Mouse (Mus musculus) intestine, postnatal 0 days (tissue): ENCODE data around the gene Cyp2d22. TPM values are rescaled to one million over a fixed set of nuclear protein-coding genes. Genes with fewer than 3 reads are reported as not detected.

ENCODE experiments used
- ATAC-seq: fragments of 200-750 bp; cut with Nextera tagmentation; 2 replicates; pipeline ENCODE4 v1.8.0; 2017; ENCODE audit warnings: mild to moderate bottlenecking, moderate TSS enrichment, moderate library complexity
- H3K27ac ChIP-seq: fragments of 300-500 bp; sonication (generic); 2 replicates; pipeline ENCODE4 v1.5.1; 2014; ENCODE audit warnings: mild to moderate bottlenecking, low read depth, low read length, moderate library complexity
- H3K27me3 ChIP-seq: fragments of 300-500 bp; sonication (generic); replicated peaks from 2 replicates; pipeline ENCODE4 v1.6.1; 2014; ENCODE audit warnings: low read length, mixed read lengths; ENCODE audit not compliant: control insufficient read depth, insufficient read depth
- H3K36me3 ChIP-seq: fragments of 300-500 bp; sonication (generic); 2 replicates; pipeline ENCODE4 v1.6.1; 2014; ENCODE audit warnings: mild to moderate bottlenecking, moderate library complexity; ENCODE audit not compliant: control insufficient read depth, insufficient read depth
- H3K4me1 ChIP-seq: fragments of 300-500 bp; sonication (generic); replicated peaks from 2 replicates; pipeline ENCODE4 v1.6.1; 2014; ENCODE audit warnings: antibody characterized with exemption, low read length, mixed read lengths; ENCODE audit not compliant: control insufficient read depth, insufficient read depth
- H3K4me2 ChIP-seq: fragments of 300-500 bp; sonication (generic); replicated peaks from 2 replicates; pipeline ENCODE4 v1.6.1; 2014; ENCODE audit warnings: low read depth, mild to moderate bottlenecking, moderate library complexity
- H3K4me3 ChIP-seq: fragments of 300-500 bp; sonication (generic); 2 replicates; pipeline ENCODE4 v1.5.1; 2014; ENCODE audit warnings: low read depth, low read length
- H3K9ac ChIP-seq: fragments of 300-500 bp; sonication (generic); 2 replicates; pipeline ENCODE4 v1.6.1; 2014; ENCODE audit warnings: mild to moderate bottlenecking, low read depth, low read length
- H3K9me3 ChIP-seq: fragments of 300-500 bp; sonication (generic); 2 replicates; pipeline ENCODE4 v1.6.1; 2016; ENCODE audit warnings: mixed run types; ENCODE audit not compliant: control insufficient read depth
- CTCF ChIP-seq: sonication (generic); IDR thresholded peaks from 2 replicates; pipeline ENCODE4 v1.5.1; 2016; ENCODE audit warnings: low read depth, mild to moderate bottlenecking, control low read depth, antibody characterized with exemption, moderate library complexity
- WGBS: fragments of 180-500 bp; shearing (Covaris S2); extraction: QIAGEN DNeasy Blood & Tissue Kit; methylation state at CpG from one replicate; pipeline ENCODE4 v1.1.7; 2014; 5-methylcytosine and 5-hydroxymethylcytosine counted together
- polyA plus RNA-seq: library from polyadenylated mRNA; unstranded; fragments of >200 nt; fragmentation: Nextera tagmentation; extraction: Ambion mirVana; gene quantifications from 2 replicates; pipeline ENCODE4 v1.2.1, GENCODE M21; 2015

Gene Cyp2d22
- polyA plus RNA-seq, 1 experiment from 2014 or later, result 5.7 TPM

GRCm38 (mm10) chr15:82347303-82347676 is 32.8 kb downstream of the Cyp2d22 start:
- H3K9ac ChIP-seq, result peak overlapping the region; percentile 57; the same call in 1 of the 2 replicates
- H3K27ac ChIP-seq, result peak overlapping the region; percentile 87
- no peak for ATAC-seq
- TF ChIP-seq CTCF, result no peak
- peaks cover 35% of the 10 kb centered on the region for H3K36me3 ChIP-seq
- peak overlapping the region; percentile 60 for H3K4me3 ChIP-seq
- whole genome bisulfite sequencing, result 61% methylated on average over 4 of the region's 4 CpGs
- H3K9me3 ChIP-seq, result no peaks in the 10 kb centered on the region
- H3K27me3 ChIP-seq, result no peaks in the 10 kb centered on the region
- peaks cover 26% of the 10 kb centered on the region for H3K4me1 ChIP-seq
- peak overlapping the region; percentile 67 for H3K4me2 ChIP-seq

GRCm38 (mm10) chr15:82346580-82347302 is 33.3 kb downstream of the Cyp2d22 start:
- peaks cover 35% of the 10 kb centered on the region for H3K36me3 ChIP-seq
- H3K4me1 ChIP-seq, result peaks cover 29% of the 10 kb centered on the region
- H3K27ac ChIP-seq, result peak overlapping the region; percentile 87
- ATAC-seq, result no peak
- H3K4me2 ChIP-seq, result peak overlapping the region; percentile 67
- TF ChIP-seq CTCF, result peak; percentile 48
- peak overlapping the region; percentile 57; the same call in 1 of the 2 replicates for H3K9ac ChIP-seq
- no peaks in the 10 kb centered on the region for H3K27me3 ChIP-seq
- peak overlapping the region; percentile 60 for H3K4me3 ChIP-seq
- H3K9me3 ChIP-seq, result no peaks in the 10 kb centered on the region
- 27% methylated on average over 14 of the region's 14 CpGs for WGBS

GRCm38 (mm10) chr15:82345820-82346470 is 34.1 kb downstream of the Cyp2d22 start:
- peak; percentile 96 for ATAC-seq
- H3K4me2 ChIP-seq, result peak overlapping the region; percentile 67

GRCm38 (mm10) chr15:82344971-82345370 is 35.1 kb downstream of the Cyp2d22 start:
- no peak for ATAC-seq
- no peak for TF ChIP-seq CTCF
- Histone ChIP-seq H3K9me3 (no peaks in the 10 kb centered on the region), H3K27ac (no peak overlapping the region), H3K4me3 (no peak overlapping the region), H3K27me3 (no peaks in the 10 kb centered on the region), H3K4me1 (peaks cover 25% of the 10 kb centered on the region), H3K4me2 (no peak overlapping the region), H3K36me3 (peaks cover 24% of the 10 kb centered on the region), H3K9ac (no peak overlapping the region)
- 81% methylated on average over 6 of the region's 6 CpGs for WGBS

More at GRCm38 (mm10) chr15:82345820-82346470, 34.1 kb downstream of the Cyp2d22 start:
- peaks cover 30% of the 10 kb centered on the region for H3K4me1 ChIP-seq
- peaks cover 33% of the 10 kb centered on the region for H3K36me3 ChIP-seq
- H3K27ac ChIP-seq, result peak overlapping the region; percentile 87
- peak overlapping the region; percentile 57 for H3K9ac ChIP-seq
- under 1% methylated on average over 51 of the region's 51 CpGs for WGBS
- TF ChIP-seq CTCF, result no peak; the same call in 1 of the 2 replicates
- peak overlapping the region; percentile 60 for H3K4me3 ChIP-seq
- H3K9me3 ChIP-seq, result no peaks in the 10 kb centered on the region
- no peaks in the 10 kb centered on the region for H3K27me3 ChIP-seq

GRCm38 (mm10) chr15:82343368-82344287 is 36.4 kb downstream of the Cyp2d22 start:
- no peak overlapping the region for H3K4me3 ChIP-seq
- no peak overlapping the region for H3K4me2 ChIP-seq
- TF ChIP-seq CTCF, result no peak
- WGBS, result 87% methylated on average over 27 of the region's 27 CpGs
- peaks cover 10% of the 10 kb centered on the region; the same call in 1 of the 2 replicates for H3K36me3 ChIP-seq
- no peaks in the 10 kb centered on the region for H3K27me3 ChIP-seq
- no peak overlapping the region for H3K27ac ChIP-seq
- H3K9me3 ChIP-seq, result no peaks in the 10 kb centered on the region
- ATAC-seq, result no peak
- H3K4me1 ChIP-seq, result peaks cover 16% of the 10 kb centered on the region
- no peak overlapping the region for H3K9ac ChIP-seq
